In genomic region chr8:10249156-10249555, GRCm38 (mm10) we compare ENCODE assay signal across 8 mouse cellular contexts.
A peak's percentile ranks its signal among the peaks of the same experiment; 100 is the strongest.
DNase-seq lines count a peak whose midpoint lies in the region; ATAC-seq and TF ChIP-seq lines count a peak whose summit lies in the region.

No protein-coding gene starts in this region.

- H3K4me2 ChIP-seq in heart, postnatal 0 days (ENCODE audit: low read depth, low read length) = peak overlapping the region; percentile 41
- H3K4me2 ChIP-seq in midbrain, embryonic 14.5 days (ENCODE audit: low read length) = peak overlapping the region; percentile 65

- H3K4me3 ChIP-seq in heart, postnatal 0 days (ENCODE audit: low read depth, low read length) = peak overlapping the region; percentile 9; the same call in 1 of the 2 replicates
- H3K4me3 ChIP-seq in midbrain, embryonic 14.5 days (replicated peaks; ENCODE audit: low read depth, low read length) = peak overlapping the region; percentile 27

- TF ChIP-seq EP300 in heart, postnatal 0 days (IDR thresholded peaks at IDR 0.05; ENCODE audit: low read depth) = no peak

- ATAC-seq in cerebellum, adult (ENCODE audit: insufficient number of reproducible peaks, low FRiP score, low TSS enrichment) = no peak
- no peak for ATAC-seq in heart, postnatal 0 days (ENCODE audit: insufficient read depth, low read depth)
- peak; percentile 90 for ATAC-seq in midbrain, embryonic 14.5 days (ENCODE audit: low FRiP score, low TSS enrichment)

- H3K9ac ChIP-seq in heart, postnatal 0 days (replicated peaks; ENCODE audit: low read depth, low read length) = no peak overlapping the region
- H3K9ac ChIP-seq in midbrain, embryonic 14.5 days (replicated peaks; ENCODE audit: low read length) = peak overlapping the region; percentile 36; the same call in 1 of the 2 replicates

- H3K4me1 ChIP-seq in heart, postnatal 0 days (ENCODE audit: control insufficient read depth, insufficient read depth) = 0 out of 2 replicates have a peak, but pooled peaks cover 6% of the 10 kb centered on the region
- peaks cover 10% of the 10 kb centered on the region for H3K4me1 ChIP-seq in midbrain, embryonic 14.5 days (ENCODE audit: control insufficient read depth, insufficient read depth, low read length)

- 5% methylated on average over 15 of the region's 15 CpGs for WGBS in heart, postnatal 0 days
- under 1% methylated on average over 15 of the region's 15 CpGs for WGBS in midbrain, embryonic 14.5 days

- peak; percentile 20 for DNase-seq in cerebellum, postnatal 14 days
- DNase-seq in embryo, embryonic 11.5 days (ENCODE audit: low read depth, low spot score) = peak; percentile 19
- DNase-seq in heart, postnatal 0 days (ENCODE audit: low spot score) = no peak
- peak; percentile 79 for DNase-seq in midbrain, embryonic 14.5 days
- no peak for DNase-seq in gastrocnemius, postnatal 10 days
- no peak for DNase-seq in kidney, postnatal 14 days
- DNase-seq in kidney, adult 11 months = no peak

- H3K27ac ChIP-seq in heart, postnatal 0 days (ENCODE audit: low read depth) = no peak overlapping the region
- peak overlapping the region; percentile 28; the same call in 1 of the 2 replicates for H3K27ac ChIP-seq in midbrain, embryonic 14.5 days (replicated peaks; ENCODE audit: low read depth, low read length)

- no peaks in the 10 kb centered on the region for H3K36me3 ChIP-seq in heart, postnatal 0 days (replicated peaks; ENCODE audit: control insufficient read depth, insufficient read depth, low read length)
- no peaks in the 10 kb centered on the region for H3K36me3 ChIP-seq in midbrain, embryonic 14.5 days (ENCODE audit: control insufficient read depth, insufficient read depth, low read length)

- H3K27me3 ChIP-seq in heart, postnatal 0 days (ENCODE audit: control insufficient read depth, insufficient read depth, low read length) = no peaks in the 10 kb centered on the region
- H3K27me3 ChIP-seq in midbrain, embryonic 14.5 days (ENCODE audit: control insufficient read depth, insufficient read depth, low read length) = no peaks in the 10 kb centered on the region

- TF ChIP-seq CTCF in heart, postnatal 0 days (IDR thresholded peaks at IDR 0.05; ENCODE audit: low read depth) = no peak

- no peaks in the 10 kb centered on the region for H3K9me3 ChIP-seq in heart, postnatal 0 days (replicated peaks; ENCODE audit: control insufficient read depth, low read length)
- H3K9me3 ChIP-seq in midbrain, embryonic 14.5 days (ENCODE audit: control insufficient read depth, low read length) = no peaks in the 10 kb centered on the region

Comparison
In these comparisons a context has a peak if more than half of its experiments do, and no peak if none do; other contexts are left out.
1. DNase-seq: peak in cerebellum, postnatal 14 days (2 of 2), embryo, embryonic 11.5 days (single experiment) and midbrain, embryonic 14.5 days (single experiment); none in heart, postnatal 0 days (single experiment), gastrocnemius, postnatal 10 days (single experiment), kidney, postnatal 14 days (single experiment) and kidney, adult 11 months (single experiment).